Mouse (Mus musculus): Measurements from ENCODE around the gene Irf2bp2.

Gene Irf2bp2

DNA sequence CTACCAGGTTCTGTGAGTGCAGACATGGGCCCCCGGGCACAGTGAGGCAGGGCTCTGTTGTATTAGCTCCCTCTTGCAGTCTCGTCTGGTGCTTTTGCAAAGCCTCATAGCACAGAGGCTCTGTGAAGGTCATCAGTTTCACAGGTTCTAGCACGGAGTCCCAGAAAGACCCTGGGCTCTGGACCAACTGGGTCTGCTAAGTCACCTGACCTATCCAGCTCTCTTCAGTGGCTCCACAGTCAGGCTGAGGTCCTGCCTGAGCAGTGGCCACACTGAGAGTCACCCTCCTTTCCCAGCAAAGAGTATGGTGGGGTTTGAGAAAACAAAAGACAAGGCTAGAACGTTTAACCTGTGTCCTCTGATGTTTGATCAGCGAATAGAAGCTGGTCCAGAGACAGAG, 51.0 kb downstream of the Irf2bp2 start:
- in situ Hi-C loops (cut with MseI, MboI): no loop called here

DNA sequence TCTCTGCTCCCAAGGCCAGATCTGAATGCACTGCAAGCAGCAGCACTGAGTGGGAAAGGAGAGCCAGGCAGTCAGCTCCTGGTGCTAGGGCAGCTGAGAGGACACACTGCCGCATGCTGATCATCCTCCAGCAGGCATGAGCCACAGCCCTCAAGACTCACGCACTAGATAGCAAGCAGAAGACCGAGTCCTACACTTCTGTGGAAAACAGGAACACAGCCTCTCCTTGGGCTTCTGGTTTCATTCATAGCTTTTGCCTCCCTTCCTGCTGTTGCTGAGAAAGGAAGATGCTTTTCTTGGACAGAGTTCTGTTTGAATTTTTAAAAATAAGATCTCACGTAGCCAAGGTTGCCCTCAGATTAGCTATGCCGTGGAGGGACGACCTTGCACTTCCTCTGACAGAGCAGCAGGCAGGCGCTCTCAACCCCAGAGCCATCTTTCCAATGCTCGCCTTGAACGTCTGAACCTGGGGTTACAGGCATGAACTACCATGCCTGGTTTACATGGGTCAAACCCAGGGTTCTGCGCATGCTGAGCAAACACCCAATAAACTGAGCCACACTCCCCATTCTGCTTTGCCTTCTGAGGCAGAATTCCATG, 51.6 kb downstream of the Irf2bp2 start:
- in situ Hi-C loops (cut with MseI, MboI): no loop called here

DNA sequence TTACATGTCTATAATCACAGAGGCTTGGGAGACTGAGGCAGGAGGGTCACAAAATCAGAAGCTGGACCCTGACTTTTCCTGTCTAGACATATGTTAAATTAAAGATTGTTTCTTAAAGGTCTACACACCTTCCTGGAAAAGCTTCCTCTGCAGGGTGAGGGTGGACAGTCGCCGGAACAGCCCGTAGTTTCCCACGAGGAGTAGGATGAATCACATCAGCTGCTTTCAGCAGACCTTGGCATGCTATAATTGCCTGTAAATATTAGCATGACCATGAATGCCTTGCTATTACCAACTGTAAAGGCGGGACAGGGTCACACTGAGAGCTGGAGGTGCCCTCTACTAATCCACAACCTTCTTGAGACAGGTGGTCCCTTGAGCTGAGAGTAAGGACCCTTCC, 53.5 kb downstream of the Irf2bp2 start:
- in situ Hi-C loops (cut with MseI, MboI): no loop called here

DNA sequence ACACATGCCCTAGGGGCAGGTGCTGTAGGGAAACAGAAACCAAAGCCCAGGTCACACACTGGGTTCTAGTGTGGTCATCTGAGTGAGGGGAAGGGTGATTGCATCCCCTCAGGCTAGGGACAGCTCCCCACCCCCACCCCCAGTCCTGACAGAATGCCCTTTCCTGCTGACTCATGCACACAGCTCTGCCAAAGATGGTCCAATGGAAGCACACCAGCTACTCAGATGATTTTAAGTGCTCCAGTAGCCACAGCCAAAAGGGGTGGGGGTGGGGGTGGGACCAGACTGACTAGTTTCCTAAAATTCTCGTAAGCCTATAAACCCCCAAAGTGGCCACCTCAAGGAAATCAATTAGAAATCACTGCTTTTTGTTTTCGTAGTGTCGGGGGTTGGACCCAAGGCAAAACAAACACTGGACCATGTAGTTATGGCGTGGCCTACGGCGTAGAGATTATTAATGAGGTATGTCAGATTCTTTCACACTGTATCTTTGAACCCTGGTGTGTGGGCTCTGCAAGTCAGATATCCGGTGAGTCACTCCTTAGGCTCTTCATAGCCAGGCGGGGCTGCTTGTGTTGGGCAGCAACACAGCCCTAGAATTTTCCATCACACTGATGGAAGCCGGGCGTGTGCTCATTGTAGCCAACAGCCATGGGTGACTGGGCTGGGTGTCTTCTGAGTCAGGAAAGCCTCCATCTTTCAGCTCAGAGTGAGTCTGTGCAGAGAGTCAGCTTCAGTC, 54.3 kb downstream of the Irf2bp2 start:
- in situ Hi-C loops (cut with MseI, MboI): no loop called here

DNA sequence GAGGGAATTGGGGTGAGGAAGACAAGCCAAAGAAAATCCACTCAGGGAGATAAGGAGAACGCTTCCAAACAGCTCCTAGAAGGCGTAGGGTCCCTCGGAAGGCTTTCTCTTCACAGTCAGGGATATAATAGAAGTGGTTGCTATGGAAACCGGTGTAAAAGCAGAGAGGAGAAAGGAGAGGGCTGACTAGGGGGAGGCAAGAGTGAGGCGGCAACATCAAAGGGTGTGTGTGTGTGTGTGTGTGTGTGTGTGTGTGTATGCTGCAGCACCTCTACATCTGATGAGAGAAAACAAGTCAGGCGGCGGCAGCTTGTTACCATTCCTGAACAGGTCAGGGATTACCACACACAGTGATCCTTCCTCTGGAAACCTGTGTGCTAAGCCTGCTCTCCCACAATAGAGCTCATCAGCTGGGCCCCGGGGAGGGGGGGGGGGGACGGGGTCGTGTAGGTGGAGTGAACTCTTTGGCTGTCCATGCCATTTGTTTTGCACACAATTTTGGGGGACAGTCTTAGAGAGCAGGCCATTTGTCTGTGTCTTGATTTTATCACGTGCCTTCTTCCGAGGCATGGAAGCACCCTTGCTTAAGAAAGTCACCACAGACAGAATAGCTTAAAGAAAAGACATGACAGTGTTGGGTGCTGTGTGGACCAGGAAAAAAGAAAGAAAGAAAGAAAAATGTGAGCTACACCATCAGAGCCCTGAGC, 55.0 kb downstream of the Irf2bp2 start:
- in situ Hi-C loops (cut with MseI, MboI): no loop called here
